Mouse (Mus musculus): ENCODE data around the gene Kcna7.
"Not testable (repeated sequence)": the region's sequence is repeated elsewhere in the genome, so short reads cannot be mapped to it uniquely, and the experiment has no call there.

Kcna7 gene

GRCm38 (mm10) chr7:45395578-45396336 is 9.7 kb upstream of the Kcna7 start, which contains the start of gene Snrnp70:
Snrnp70 (minus strand) TSS chr7:45395742.
- DNase-seq, result peak; percentile 100

- not testable (repeated sequence) for DNase-seq
These were observed 9.1 kb upstream of the Kcna7 start for GRCm38 (mm10) chr7:45396337-45396775.

GRCm38 (mm10) chr7:45396787-45397186 is 8.7 kb upstream of the Kcna7 start:
- no peak for DNase-seq

GRCm38 (mm10) chr7:45401521-45402085 is 3.9 kb upstream of the Kcna7 start:
- DNase-seq, result no peak

- peak; percentile 51 for DNase-seq
These were observed 1.8 kb upstream of the Kcna7 start for GRCm38 (mm10) chr7:45403532-45404261.

- no peak for DNase-seq
These were observed 1.0 kb downstream of the Kcna7 start for GRCm38 (mm10) chr7:45406157-45407156.

GRCm38 (mm10) chr7:45407836-45408235 is 2.4 kb downstream of the Kcna7 start:
- no peak for DNase-seq

- DNase-seq, result no peak
These were observed 2.9 kb downstream of the Kcna7 start for GRCm38 (mm10) chr7:45408351-45408750.

- no peak for DNase-seq
These were observed 3.5 kb downstream of the Kcna7 start for GRCm38 (mm10) chr7:45408949-45409348.

- no peak for DNase-seq
These were observed 4.2 kb downstream of the Kcna7 start for GRCm38 (mm10) chr7:45409497-45410163.

- no peak for DNase-seq
These were observed 7.0 kb downstream of the Kcna7 start for GRCm38 (mm10) chr7:45412421-45412820.

GRCm38 (mm10) chr7:45413113-45413863 is 7.8 kb downstream of the Kcna7 start, which contains the start of gene Ntf5:
Ntf5 (plus strand) TSS chr7:45413695.
- no peak for DNase-seq

GRCm38 (mm10) chr7:45413864-45414739 is 8.6 kb downstream of the Kcna7 start:
- DNase-seq, result no peak

- DNase-seq, result no peak
These were observed 9.3 kb downstream of the Kcna7 start for GRCm38 (mm10) chr7:45414740-45415224.

GRCm38 (mm10) chr7:45415636-45416035 is 10.2 kb downstream of the Kcna7 start:
- DNase-seq, result no peak

GRCm38 (mm10) chr7:45417962-45418492 is 12.6 kb downstream of the Kcna7 start:
- no peak for DNase-seq

- no peak for DNase-seq
These were observed 14.6 kb downstream of the Kcna7 start for GRCm38 (mm10) chr7:45419859-45420614.

GRCm38 (mm10) chr7:45420615-45420919 is 15.1 kb downstream of the Kcna7 start, which contains the start of gene Lhb:
Lhb (plus strand) TSS chr7:45420820.
- DNase-seq, result no peak

GRCm38 (mm10) chr7:45421194-45421593 is 15.7 kb downstream of the Kcna7 start:
- DNase-seq, result no peak

Data from cerebellum, adult 9-10 months (tissue).